Mouse (Mus musculus): ENCODE measurements around the gene Aldh3b2.

The Aldh3b2 gene

GRCm38 (mm10) chr19:3988066-3988465 lies 15.9 kb downstream of the Aldh3b2 start:
- no peak for DNase-seq (ENCODE audit: low spot score)

- no peak for DNase-seq (ENCODE audit: low spot score)
Measured at GRCm38 (mm10) chr19:3988750-3989149, 16.6 kb downstream of the Aldh3b2 start.

GRCm38 (mm10) chr19:3990804-3991203 lies 18.7 kb downstream of the Aldh3b2 start:
- no peak for DNase-seq (ENCODE audit: low spot score)

GRCm38 (mm10) chr19:3991562-3991961 lies 19.4 kb downstream of the Aldh3b2 start:
- DNase-seq (ENCODE audit: low spot score): no peak

- no peak for DNase-seq (ENCODE audit: low spot score)
Measured at GRCm38 (mm10) chr19:3991966-3992365, 19.8 kb downstream of the Aldh3b2 start.

GRCm38 (mm10) chr19:3992416-3992815 lies 20.3 kb downstream of the Aldh3b2 start, which contains the start of gene Tbx10:
Gene Tbx10, plus strand, starts transcription at chr19:3992752.
- DNase-seq (ENCODE audit: low spot score): no peak

GRCm38 (mm10) chr19:3994932-3995331 lies 22.8 kb downstream of the Aldh3b2 start:
- DNase-seq (ENCODE audit: low spot score): no peak

GRCm38 (mm10) chr19:3995505-3995904 lies 23.4 kb downstream of the Aldh3b2 start:
- no peak for DNase-seq (ENCODE audit: low spot score)

GRCm38 (mm10) chr19:3996106-3996505 lies 24.0 kb downstream of the Aldh3b2 start:
- no peak for DNase-seq (ENCODE audit: low spot score)

GRCm38 (mm10) chr19:3996747-3997146 lies 24.6 kb downstream of the Aldh3b2 start:
- DNase-seq (ENCODE audit: low spot score): no peak

GRCm38 (mm10) chr19:3997231-3997630 lies 25.1 kb downstream of the Aldh3b2 start:
- no peak for DNase-seq (ENCODE audit: low spot score)

GRCm38 (mm10) chr19:3998335-3998734 lies 26.2 kb downstream of the Aldh3b2 start:
- DNase-seq (ENCODE audit: low spot score): no peak

- no peak for DNase-seq (ENCODE audit: low spot score)
Measured at GRCm38 (mm10) chr19:3999121-3999730, 27.1 kb downstream of the Aldh3b2 start.

- peak; percentile 99 for DNase-seq (ENCODE audit: low spot score)
Measured at GRCm38 (mm10) chr19:4000119-4000900, 28.2 kb downstream of the Aldh3b2 start, which contains the start of the genes Nudt8 and Gm49405. Gene Nudt8, plus strand, starts transcription at chr19:4000580. Gene Gm49405, plus strand, starts transcription at chr19:4000626.

- DNase-seq (ENCODE audit: low spot score): peak; percentile 28
Measured at GRCm38 (mm10) chr19:4000949-4001525, 28.9 kb downstream of the Aldh3b2 start.

GRCm38 (mm10) chr19:4001752-4002151 lies 29.6 kb downstream of the Aldh3b2 start:
- peak; percentile 24 for DNase-seq (ENCODE audit: low spot score)

GRCm38 (mm10) chr19:4003112-4003511 lies 31.0 kb downstream of the Aldh3b2 start, which contains the start of gene Doc2g:
Gene Doc2g, plus strand, starts transcription at chr19:4003313.
- DNase-seq (ENCODE audit: low spot score): no peak

- DNase-seq (ENCODE audit: low spot score): no peak
Measured at GRCm38 (mm10) chr19:4003641-4004040, 31.5 kb downstream of the Aldh3b2 start.

- no peak for DNase-seq (ENCODE audit: low spot score)
Measured at GRCm38 (mm10) chr19:4004331-4004730, 32.2 kb downstream of the Aldh3b2 start.

- DNase-seq (ENCODE audit: low spot score): no peak
Measured at GRCm38 (mm10) chr19:4005091-4005490, 33.0 kb downstream of the Aldh3b2 start.

GRCm38 (mm10) chr19:4005971-4006370 lies 33.8 kb downstream of the Aldh3b2 start:
- DNase-seq (ENCODE audit: low spot score): no peak

- no peak for DNase-seq (ENCODE audit: low spot score)
Measured at GRCm38 (mm10) chr19:4011086-4011485, 39.0 kb downstream of the Aldh3b2 start.

Data from adipocyte (in vitro differentiated cells).